Mouse (Mus musculus) hindbrain, embryonic 11.5 days (tissue): ENCODE results near the gene Klk10. TPM values are rescaled to one million over a fixed set of nuclear protein-coding genes. Genes with fewer than 3 reads are reported as not detected.

ENCODE experiments used
- ATAC-seq: fragments of 200-750 bp; cut with Nextera tagmentation; 2 replicates; pipeline ENCODE4 v1.8.0; 2017; ENCODE audit warnings: mild to moderate bottlenecking, moderate TSS enrichment, moderate library complexity; ENCODE audit not compliant: low FRiP score
- DNase-seq: peaks from one replicate; pipeline ENCODE4 v3.0.0-alpha.2; 2015; ENCODE audit warnings: low spot score
- H3K27ac ChIP-seq: fragments of 300-500 bp; sonication (generic); 2 replicates; pipeline ENCODE4 v1.5.1; 2014; ENCODE audit warnings: mild to moderate bottlenecking, low read depth, low read length
- H3K27me3 ChIP-seq: fragments of 300-500 bp; sonication (generic); 2 replicates; pipeline ENCODE4 v1.6.1; 2014; ENCODE audit warnings: mild to moderate bottlenecking, low read length, moderate library complexity, mixed read lengths; ENCODE audit not compliant: control insufficient read depth, insufficient read depth
- H3K36me3 ChIP-seq: fragments of 300-500 bp; sonication (generic); 2 replicates; pipeline ENCODE4 v1.6.1; 2014; ENCODE audit warnings: mild to moderate bottlenecking, low read length, moderate library complexity, mixed read lengths; ENCODE audit not compliant: control insufficient read depth, insufficient read depth
- H3K4me1 ChIP-seq: fragments of 300-500 bp; sonication (generic); replicated peaks from 2 replicates; pipeline ENCODE4 v1.6.1; 2014; ENCODE audit warnings: low read length, mixed read lengths; ENCODE audit not compliant: control insufficient read depth, insufficient read depth
- H3K4me2 ChIP-seq: fragments of 300-500 bp; sonication (generic); replicated peaks from 2 replicates; pipeline ENCODE4 v1.6.1; 2014; ENCODE audit warnings: mild to moderate bottlenecking, low read depth, low read length
- H3K4me3 ChIP-seq: fragments of 300-500 bp; sonication (generic); 2 replicates; pipeline ENCODE4 v1.5.1; 2014; ENCODE audit warnings: low read depth, low read length
- H3K9ac ChIP-seq: fragments of 300-500 bp; sonication (generic); 2 replicates; pipeline ENCODE4 v1.6.1; 2014; ENCODE audit warnings: low read depth, low read length
- H3K9me3 ChIP-seq: fragments of 300-500 bp; sonication (generic); 2 replicates; pipeline ENCODE4 v1.6.1; 2016; ENCODE audit warnings: low read length; ENCODE audit not compliant: control insufficient read depth
- WGBS: fragments of 180-500 bp; shearing (Covaris S2); extraction: QIAGEN DNeasy Blood & Tissue Kit; methylation state at CpG from one replicate; pipeline ENCODE4 v1.1.7; 2014; 5-methylcytosine and 5-hydroxymethylcytosine counted together
- polyA plus RNA-seq: library from polyadenylated mRNA; unstranded; fragments of >200 nt; fragmentation: Nextera tagmentation; extraction: Ambion mirVana; gene quantifications from 2 replicates; pipeline ENCODE4 v1.2.1, GENCODE M21; 2014

The Klk10 gene
- polyA plus RNA-seq, 1 experiment from 2014 or later = 0.32 TPM

- no peaks in the 10 kb centered on the region for H3K4me1 ChIP-seq
- H3K27ac ChIP-seq = no peak overlapping the region
- no peaks in the 10 kb centered on the region for H3K9me3 ChIP-seq
- no peaks in the 10 kb centered on the region for H3K27me3 ChIP-seq
- 6% methylated on average over 36 of the region's 36 CpGs for WGBS
- H3K36me3 ChIP-seq = no peaks in the 10 kb centered on the region
- peak overlapping the region; percentile 6; the same call in 1 of the 2 replicates for H3K4me3 ChIP-seq
- ATAC-seq = peak; percentile 82
- peak overlapping the region; percentile 45 for H3K4me2 ChIP-seq
- DNase-seq = peak; percentile 95
- H3K9ac ChIP-seq = peak overlapping the region; percentile 43; the same call in 1 of the 2 replicates
These were observed 1.7 kb downstream of the Klk10 start for GRCm38 (mm10) chr7:43782275-43783265.

- H3K4me1 ChIP-seq = no peaks in the 10 kb centered on the region
- H3K27me3 ChIP-seq = no peaks in the 10 kb centered on the region
- no peaks in the 10 kb centered on the region for H3K9me3 ChIP-seq
- no peak overlapping the region for H3K9ac ChIP-seq
- WGBS = 93% methylated on average over 1 of the region's 1 CpGs
- no peak overlapping the region for H3K27ac ChIP-seq
- ATAC-seq = no peak
- H3K36me3 ChIP-seq = no peaks in the 10 kb centered on the region
- no peak for DNase-seq
- no peak overlapping the region for H3K4me2 ChIP-seq
- no peak overlapping the region for H3K4me3 ChIP-seq
These were observed 4.5 kb downstream of the Klk10 start for GRCm38 (mm10) chr7:43785286-43785685.

- ATAC-seq (no peak), DNase-seq (no peak)
- H3K4me2 ChIP-seq = no peak overlapping the region
- H3K4me1 ChIP-seq = no peaks in the 10 kb centered on the region
- H3K9ac ChIP-seq = no peak overlapping the region
- H3K9me3 ChIP-seq = no peaks in the 10 kb centered on the region
- H3K27me3 ChIP-seq = no peaks in the 10 kb centered on the region
- H3K4me3 ChIP-seq = no peak overlapping the region
- WGBS = 81% methylated on average over 3 of the region's 3 CpGs
- H3K36me3 ChIP-seq = no peaks in the 10 kb centered on the region
- H3K27ac ChIP-seq = no peak overlapping the region
These were observed 7.3 kb downstream of the Klk10 start for GRCm38 (mm10) chr7:43788096-43788495.

- no peak for DNase-seq
- ATAC-seq = no peak
- WGBS = 74% methylated on average over 2 of the region's 2 CpGs
These were observed 8.5 kb downstream of the Klk10 start for GRCm38 (mm10) chr7:43789295-43789694.

GRCm38 (mm10) chr7:43791591-43791990 is 10.8 kb downstream of the Klk10 start, which contains the start of gene Klk9:
Klk9 (plus strand) TSS chr7:43791891.
- no peaks in the 10 kb centered on the region for H3K4me1 ChIP-seq
- no peaks in the 10 kb centered on the region for H3K9me3 ChIP-seq
- no peak for ATAC-seq
- no peak for DNase-seq
- WGBS = 78% methylated on average over 7 of the region's 7 CpGs
- no peaks in the 10 kb centered on the region for H3K36me3 ChIP-seq
- H3K27me3 ChIP-seq = peaks cover 6% of the 10 kb centered on the region
- no peak within 1 kb of the TSS for H3K27ac ChIP-seq
- no peak within 1 kb of the TSS for H3K4me3 ChIP-seq
- H3K4me2 ChIP-seq = no peak within 1 kb of the TSS
- no peak within 1 kb of the TSS for H3K9ac ChIP-seq

More at GRCm38 (mm10) chr7:43789295-43789694, 8.5 kb downstream of the Klk10 start:
- Histone ChIP-seq H3K4me2 (no peak overlapping the region), H3K27me3 (no peaks in the 10 kb centered on the region), H3K9me3 (no peaks in the 10 kb centered on the region), H3K27ac (no peak overlapping the region), H3K4me1 (no peaks in the 10 kb centered on the region), H3K36me3 (no peaks in the 10 kb centered on the region), H3K9ac (no peak overlapping the region), H3K4me3 (no peak overlapping the region)

- DNase-seq (peak; percentile 8), ATAC-seq (no peak)
- Histone ChIP-seq H3K4me1 (no peaks in the 10 kb centered on the region), H3K27ac (no peak overlapping the region), H3K36me3 (no peaks in the 10 kb centered on the region), H3K9me3 (no peaks in the 10 kb centered on the region), H3K9ac (no peak overlapping the region; the same call in 1 of the 2 replicates), H3K4me3 (peak overlapping the region; percentile 32), H3K27me3 (peaks cover 16% of the 10 kb centered on the region), H3K4me2 (peak overlapping the region; percentile 67)
- 9% methylated on average over 8 of the region's 8 CpGs for WGBS
These were observed 15.5 kb downstream of the Klk10 start for GRCm38 (mm10) chr7:43796355-43796754.

GRCm38 (mm10) chr7:43797333-43797769 is 16.5 kb downstream of the Klk10 start, which contains the start of gene Klk8:
Klk8 (plus strand) TSS chr7:43797577.
- WGBS = under 1% methylated on average over 28 of the region's 28 CpGs
- H3K27ac ChIP-seq = no peak within 1 kb of the TSS
- DNase-seq (peak; percentile 53), ATAC-seq (peak; percentile 20; the same call in 1 of the 2 replicates)
- peak within 1 kb of the TSS; percentile 67 for H3K4me2 ChIP-seq
- H3K4me1 ChIP-seq = no peaks in the 10 kb centered on the region
- peaks cover 16% of the 10 kb centered on the region for H3K27me3 ChIP-seq
- no peaks in the 10 kb centered on the region for H3K36me3 ChIP-seq
- peak within 1 kb of the TSS; percentile 32 for H3K4me3 ChIP-seq
- peak within 1 kb of the TSS; percentile 40; the same call in 1 of the 2 replicates for H3K9ac ChIP-seq
- H3K9me3 ChIP-seq = no peaks in the 10 kb centered on the region

GRCm38 (mm10) chr7:43797844-43798462 is 17.1 kb downstream of the Klk10 start:
- no peak overlapping the region; the same call in 1 of the 2 replicates for H3K4me3 ChIP-seq
- DNase-seq = peak; percentile 9
- peak overlapping the region; percentile 67; the same call in 1 of the 2 replicates for H3K4me2 ChIP-seq
- 43% methylated on average over 13 of the region's 13 CpGs for WGBS
- H3K4me1 ChIP-seq = no peaks in the 10 kb centered on the region
- H3K36me3 ChIP-seq = no peaks in the 10 kb centered on the region
- H3K27me3 ChIP-seq = peaks cover 16% of the 10 kb centered on the region
- no peaks in the 10 kb centered on the region for H3K9me3 ChIP-seq
- H3K9ac ChIP-seq = no peak overlapping the region
- ATAC-seq = peak; percentile 17; the same call in 1 of the 2 replicates
- no peak overlapping the region for H3K27ac ChIP-seq
